Mouse (Mus musculus): ENCODE data around the gene D930048N14Rik.

The D930048N14Rik gene

GRCm38 (mm10) chr11:51702831-51703230 is 52.1 kb downstream of the D930048N14Rik start:
- no peak for DNase-seq (ENCODE audit: low spot score in 2 of 2)

- no peak for DNase-seq (ENCODE audit: low spot score in 2 of 2)
Measured at GRCm38 (mm10) chr11:51703379-51703998, 52.7 kb downstream of the D930048N14Rik start.

GRCm38 (mm10) chr11:51706451-51706850 is 55.7 kb downstream of the D930048N14Rik start:
- DNase-seq (ENCODE audit: low spot score in 2 of 2) = no peak

GRCm38 (mm10) chr11:51707080-51707479 is 56.3 kb downstream of the D930048N14Rik start:
- no peak for DNase-seq (ENCODE audit: low spot score in 2 of 2)
